Mouse (Mus musculus): ENCODE results near the gene Atp6v0b. TPM values are rescaled to one million over a fixed set of nuclear protein-coding genes. Genes with fewer than 3 reads are reported as not detected.

Gene Atp6v0b
- total RNA-seq, 1 experiment from 2014 or later, result 65.8 TPM

DNA sequence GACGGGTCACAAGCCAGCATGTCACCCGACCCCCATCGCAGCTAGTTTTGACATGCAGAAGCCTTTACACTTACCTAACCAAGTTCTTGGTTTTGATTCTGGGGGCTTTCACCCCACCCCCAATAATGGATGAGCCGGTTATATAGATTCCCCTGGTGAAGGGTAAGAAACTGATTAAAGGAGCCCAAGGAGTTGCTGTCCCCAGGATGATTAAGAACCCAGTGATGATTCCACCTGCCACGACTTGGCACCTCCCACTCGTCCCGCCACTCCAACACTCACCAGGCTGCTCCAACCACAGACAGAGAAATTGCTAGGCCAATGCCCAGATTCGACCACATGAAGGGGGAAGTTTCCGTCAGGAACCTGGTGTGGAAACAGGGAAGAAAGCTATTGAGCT lies 1.1 kb downstream of the Atp6v0b start:
- ATAC-seq (replicated peaks in 1 of 2; ENCODE audit: insufficient read depth in 1 of 2, low FRiP score in 2 of 2, low TSS enrichment in 1 of 2, low read depth in 1 of 2, poor library complexity in 2 of 2, severe bottlenecking in 2 of 2), result no peak; a peak in 1 of 4 replicates

DNA sequence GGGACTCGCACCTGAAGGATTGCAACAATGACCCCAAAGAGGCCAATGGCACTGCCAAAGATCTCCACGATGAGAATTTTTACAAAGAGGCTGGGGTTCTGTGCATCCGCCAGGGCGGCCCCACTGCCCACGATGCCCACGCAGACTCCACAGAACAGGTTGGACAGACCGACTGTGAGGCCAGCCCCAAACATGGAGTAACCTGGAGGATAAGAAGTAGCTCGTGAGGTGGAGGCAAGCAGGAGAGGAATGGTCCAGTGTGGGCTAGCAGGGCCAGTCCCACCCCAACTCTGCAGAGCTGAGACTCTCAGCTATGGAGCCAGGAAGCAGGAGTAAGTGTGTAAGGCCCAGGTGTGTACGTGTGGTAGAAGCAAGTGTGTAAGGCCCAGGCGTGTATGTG lies 2.0 kb downstream of the Atp6v0b start:
- ATAC-seq (replicated peaks in 1 of 2; ENCODE audit: insufficient read depth in 1 of 2, low FRiP score in 2 of 2, low TSS enrichment in 1 of 2, low read depth in 1 of 2, poor library complexity in 2 of 2, severe bottlenecking in 2 of 2), result no peak

DNA sequence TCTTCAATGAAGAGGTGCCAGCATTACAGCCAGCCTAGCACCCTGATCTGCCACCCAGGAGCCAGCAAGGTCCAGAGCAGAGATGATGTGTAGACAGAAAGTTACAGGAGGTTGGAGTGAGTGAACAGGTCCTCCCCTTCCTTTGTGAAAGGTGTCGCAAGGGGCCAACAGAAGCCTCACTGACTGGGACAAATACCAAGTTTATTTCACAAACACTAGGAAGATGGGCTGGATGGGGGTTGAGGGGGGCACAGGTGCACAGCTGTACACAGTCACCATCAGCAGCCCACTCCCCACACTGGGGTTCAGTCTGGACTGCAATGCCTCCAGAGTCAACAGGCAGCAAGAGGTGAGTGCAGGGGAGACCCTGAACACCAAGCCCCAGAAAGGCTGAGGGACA lies 3.0 kb downstream of the Atp6v0b start:
- ATAC-seq (replicated peaks in 1 of 2; ENCODE audit: insufficient read depth in 1 of 2, low FRiP score in 2 of 2, low TSS enrichment in 1 of 2, low read depth in 1 of 2, poor library complexity in 2 of 2, severe bottlenecking in 2 of 2), result no peak

DNA sequence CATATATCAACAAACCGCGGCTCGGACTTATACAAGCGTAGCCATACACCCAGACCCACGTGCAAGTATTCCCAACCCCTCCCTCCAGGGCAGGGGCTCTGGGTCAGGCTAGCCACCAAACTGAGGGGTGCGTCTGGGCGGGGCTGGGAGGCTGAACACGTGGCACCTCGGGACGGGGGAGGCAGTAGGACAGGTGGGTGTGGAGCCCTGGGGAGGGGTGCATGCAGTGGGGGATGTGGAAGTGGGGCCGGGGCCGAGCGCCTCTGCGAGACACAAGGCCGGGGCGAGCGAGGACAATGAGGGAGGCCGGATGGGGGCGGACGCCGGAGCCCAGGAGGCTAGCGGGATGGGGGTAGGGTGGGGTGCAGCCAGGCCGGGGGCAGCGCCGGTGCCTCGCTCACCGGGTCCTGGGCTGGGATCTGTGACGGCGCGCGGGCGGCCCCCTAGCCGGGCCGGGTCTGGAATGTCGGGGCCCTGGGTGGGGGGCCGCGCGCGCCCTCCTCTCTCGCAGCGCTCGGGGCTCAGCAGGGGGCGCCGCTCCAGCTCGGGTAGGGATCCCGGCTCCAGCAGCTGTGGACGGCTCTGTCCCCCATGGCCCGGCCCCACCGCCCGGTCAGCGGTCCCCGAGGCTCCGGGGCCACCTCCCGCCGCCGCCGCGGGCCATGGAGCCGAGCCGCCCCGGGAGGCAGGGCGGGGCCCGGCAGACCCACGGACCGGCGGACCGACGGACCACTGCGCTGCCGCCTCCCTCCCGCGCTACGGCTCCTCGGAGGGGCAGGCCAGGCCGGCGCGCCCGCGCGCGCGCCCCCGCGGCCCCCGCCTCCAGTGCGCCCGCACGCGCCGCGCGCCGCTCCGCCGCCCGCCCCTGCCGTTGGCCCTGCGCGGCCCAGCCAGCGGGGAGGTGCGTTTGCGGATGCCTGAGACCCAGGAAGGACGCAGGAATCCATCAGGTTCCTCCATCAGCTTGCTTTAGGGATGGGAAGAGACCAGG lies 4.1 kb downstream of the Atp6v0b start, which contains the start of gene B4galt2:
Gene B4galt2 (minus strand): TSS at position 787 of the 991 bp plus-strand sequence.
- ATAC-seq (replicated peaks in 1 of 2; ENCODE audit: insufficient read depth in 1 of 2, low FRiP score in 2 of 2, low TSS enrichment in 1 of 2, low read depth in 1 of 2, poor library complexity in 2 of 2, severe bottlenecking in 2 of 2), result no peak

DNA sequence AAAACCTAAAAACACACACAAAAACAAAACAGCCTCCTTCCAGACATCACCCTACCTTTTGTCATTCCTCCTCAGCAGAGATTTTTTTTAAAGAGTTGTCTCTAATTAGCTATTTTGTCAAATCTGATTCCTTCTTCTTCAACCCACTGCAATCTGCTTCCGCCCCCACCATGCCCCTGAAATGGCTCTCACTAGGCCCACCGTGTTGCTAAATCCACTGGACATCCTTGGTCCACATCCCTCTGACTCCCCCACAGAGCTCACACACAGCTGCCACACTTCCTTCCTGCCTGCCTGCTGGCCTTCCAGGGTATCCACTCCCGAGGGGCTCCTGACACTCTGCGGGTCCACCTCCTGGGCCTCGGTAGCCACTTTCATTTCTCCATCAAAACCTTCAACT lies 8.4 kb downstream of the Atp6v0b start:
- no peak for ATAC-seq (replicated peaks in 1 of 2; ENCODE audit: insufficient read depth in 1 of 2, low FRiP score in 2 of 2, low TSS enrichment in 1 of 2, low read depth in 1 of 2, poor library complexity in 2 of 2, severe bottlenecking in 2 of 2)

DNA sequence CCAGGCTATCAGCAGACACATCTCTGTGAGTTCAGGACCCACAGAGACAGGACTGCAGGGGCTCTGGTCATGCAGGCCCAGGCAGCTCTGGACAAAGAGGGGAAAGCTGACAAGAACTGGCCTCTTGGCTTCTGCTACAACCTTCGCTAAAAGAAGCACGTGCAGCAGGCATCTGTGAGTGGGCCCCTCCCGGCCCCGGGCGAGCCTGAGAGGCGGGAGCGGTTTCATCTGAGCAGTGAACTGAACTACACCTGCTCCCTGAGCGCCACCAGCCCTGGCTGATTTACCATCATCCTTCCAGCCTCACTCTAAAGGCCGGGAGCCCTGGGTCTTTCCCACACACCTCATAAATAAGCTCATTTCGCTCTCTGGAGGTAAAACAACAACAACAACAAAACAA lies 8.8 kb downstream of the Atp6v0b start:
- no peak for ATAC-seq (replicated peaks in 1 of 2; ENCODE audit: insufficient read depth in 1 of 2, low FRiP score in 2 of 2, low TSS enrichment in 1 of 2, low read depth in 1 of 2, poor library complexity in 2 of 2, severe bottlenecking in 2 of 2)

DNA sequence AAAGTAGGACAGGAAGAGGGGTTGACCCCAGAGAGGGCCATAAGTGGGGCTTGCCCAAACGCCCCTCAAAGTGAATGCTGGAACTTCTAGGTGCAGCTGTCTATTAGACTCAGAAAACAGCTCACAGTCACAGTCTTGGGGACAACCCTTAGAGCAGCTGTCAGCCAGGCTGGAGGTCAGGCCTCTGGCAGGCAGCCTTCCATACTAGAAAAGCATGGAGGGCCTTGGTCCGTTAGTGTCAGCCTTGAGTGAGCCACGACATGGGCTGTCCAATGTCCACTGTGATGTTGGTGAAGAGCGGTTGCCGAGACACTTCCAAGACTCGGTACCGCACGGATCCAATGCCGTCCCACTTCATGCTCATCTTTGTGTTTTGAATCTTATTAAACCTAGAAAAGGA lies 13.5 kb downstream of the Atp6v0b start:
- ATAC-seq (replicated peaks in 1 of 2; ENCODE audit: insufficient read depth in 1 of 2, low FRiP score in 2 of 2, low TSS enrichment in 1 of 2, low read depth in 1 of 2, poor library complexity in 2 of 2, severe bottlenecking in 2 of 2), result no peak

DNA sequence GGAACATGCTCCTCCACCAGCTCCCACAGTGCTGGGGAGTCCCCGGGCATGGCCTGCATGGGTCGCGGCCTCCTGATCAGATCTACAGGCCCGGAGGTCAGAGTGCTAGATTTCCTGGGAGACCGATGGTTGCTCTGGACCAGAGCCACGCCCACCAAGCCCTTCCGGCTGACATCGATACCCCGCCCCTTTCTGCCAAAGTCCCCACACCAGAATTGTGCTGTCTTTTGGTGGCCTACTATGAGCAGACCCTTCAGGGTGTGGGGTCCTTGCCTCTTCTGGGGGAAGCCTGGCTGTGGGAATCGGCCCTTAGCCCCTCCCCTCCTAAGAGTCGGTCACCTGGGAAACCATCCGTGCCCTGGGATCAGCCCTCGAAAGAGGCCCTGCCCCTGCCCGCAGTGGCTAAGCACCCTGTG lies 14.7 kb downstream of the Atp6v0b start, which contains the start of gene Ccdc24:
Gene Ccdc24 (minus strand): TSS at position 87 of the 416 bp plus-strand sequence.
- ATAC-seq (replicated peaks in 1 of 2; ENCODE audit: insufficient read depth in 1 of 2, low FRiP score in 2 of 2, low TSS enrichment in 1 of 2, low read depth in 1 of 2, poor library complexity in 2 of 2, severe bottlenecking in 2 of 2), result no peak

DNA sequence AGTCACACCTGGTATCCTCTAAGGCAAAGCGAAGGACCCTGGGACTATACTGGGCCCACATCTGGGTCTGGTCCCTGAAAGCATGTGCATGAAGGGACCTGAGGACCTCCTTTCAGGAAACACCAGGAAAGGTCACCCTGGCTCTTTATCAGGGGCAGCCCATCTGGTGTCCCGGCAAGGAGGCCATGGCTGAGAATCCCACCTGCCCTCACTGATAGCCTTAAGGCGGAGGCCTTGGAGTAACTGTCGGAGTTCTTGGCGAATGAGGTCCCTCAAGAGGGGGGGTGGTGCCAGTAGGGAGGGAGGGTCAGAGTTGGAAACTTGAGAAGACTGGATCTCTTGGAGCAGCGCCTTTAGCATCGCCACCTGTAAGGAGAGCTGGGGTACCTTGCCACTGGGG lies 15.3 kb downstream of the Atp6v0b start:
- ATAC-seq (replicated peaks in 1 of 2; ENCODE audit: insufficient read depth in 1 of 2, low FRiP score in 2 of 2, low TSS enrichment in 1 of 2, low read depth in 1 of 2, poor library complexity in 2 of 2, severe bottlenecking in 2 of 2), result no peak

DNA sequence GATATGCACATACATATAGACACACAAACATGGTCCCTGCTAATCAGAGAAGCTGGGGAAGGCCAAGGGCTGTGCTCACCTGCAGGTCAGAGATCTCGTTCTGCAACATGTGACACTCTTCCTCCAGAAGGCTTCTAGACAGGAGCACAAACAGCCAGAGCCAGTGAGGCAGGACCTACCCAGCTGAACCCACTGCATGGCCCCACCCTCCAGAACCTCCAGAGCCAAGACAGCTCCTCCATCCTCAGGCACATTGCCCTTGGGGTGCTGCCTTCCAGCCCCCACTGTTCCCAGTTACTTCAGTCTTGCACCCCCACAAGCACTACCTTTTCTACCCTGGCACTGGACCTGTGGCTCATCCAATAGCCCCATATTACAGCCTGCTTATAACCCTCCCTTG lies 16.7 kb downstream of the Atp6v0b start:
- no peak for ATAC-seq (replicated peaks in 1 of 2; ENCODE audit: insufficient read depth in 1 of 2, low FRiP score in 2 of 2, low TSS enrichment in 1 of 2, low read depth in 1 of 2, poor library complexity in 2 of 2, severe bottlenecking in 2 of 2)

DNA sequence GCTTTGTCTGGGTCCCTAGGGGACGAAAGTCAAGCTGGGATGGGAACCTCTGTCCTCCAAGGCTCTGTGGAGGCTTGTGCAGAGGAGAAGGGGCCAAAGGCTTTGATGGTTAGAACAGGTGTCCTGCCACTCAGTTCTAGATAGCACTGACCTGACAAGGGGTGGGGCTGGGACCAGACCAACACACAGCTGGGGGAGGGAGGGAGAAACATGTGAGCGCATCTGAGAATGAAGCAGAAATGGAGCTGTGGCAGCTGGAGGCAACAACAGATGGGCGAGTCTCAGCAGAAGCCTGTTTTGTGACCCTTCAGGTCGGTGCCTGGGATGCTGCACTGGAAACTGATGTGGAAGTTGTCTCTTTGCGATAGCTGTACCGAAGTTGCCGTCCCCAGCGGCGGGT lies 17.8 kb downstream of the Atp6v0b start:
- ATAC-seq (replicated peaks in 1 of 2; ENCODE audit: insufficient read depth in 1 of 2, low FRiP score in 2 of 2, low TSS enrichment in 1 of 2, low read depth in 1 of 2, poor library complexity in 2 of 2, severe bottlenecking in 2 of 2), result no peak

DNA sequence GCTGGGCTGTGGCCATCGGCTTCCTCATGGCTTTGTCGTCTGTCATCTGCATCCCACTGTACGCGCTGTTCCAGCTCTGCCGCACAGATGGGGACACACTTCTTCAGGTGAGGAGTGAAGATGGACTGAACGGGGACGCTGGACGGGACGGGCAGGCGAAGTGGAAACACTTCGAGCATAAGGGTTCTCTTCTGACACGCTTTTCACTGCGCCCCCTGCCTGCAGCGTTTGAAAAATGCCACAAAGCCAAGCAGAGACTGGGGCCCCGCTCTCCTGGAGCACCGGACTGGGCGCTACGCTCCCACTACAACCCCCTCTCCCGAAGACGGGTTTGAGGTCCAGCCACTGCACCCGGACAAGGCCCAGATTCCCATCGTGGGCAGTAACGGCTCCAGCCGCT lies 19.3 kb downstream of the Atp6v0b start:
- ATAC-seq (replicated peaks in 1 of 2; ENCODE audit: insufficient read depth in 1 of 2, low FRiP score in 2 of 2, low TSS enrichment in 1 of 2, low read depth in 1 of 2, poor library complexity in 2 of 2, severe bottlenecking in 2 of 2), result peak; percentile 51 to 55; a peak in 2 of 4 replicates

DNA sequence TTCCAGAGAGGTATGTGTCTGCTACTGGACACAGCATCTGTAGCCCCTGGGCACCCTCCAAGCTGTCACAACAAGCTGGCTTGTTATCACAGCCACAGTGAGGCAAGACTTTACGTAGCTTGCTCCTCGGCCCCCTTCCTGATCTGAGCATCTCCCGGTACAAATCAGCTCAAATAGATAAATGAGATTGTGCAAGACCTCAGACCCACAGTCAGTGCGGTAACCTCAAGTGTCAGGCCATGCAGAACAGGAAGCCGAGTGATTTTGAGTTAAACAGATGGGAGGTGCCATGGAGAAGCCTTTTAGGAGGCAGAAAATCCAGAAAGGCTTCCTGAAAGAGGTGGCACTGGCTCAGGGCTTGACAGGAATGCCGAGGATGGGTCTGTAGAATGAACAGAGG lies 20.1 kb downstream of the Atp6v0b start:
- peak in 1 of 2 experiments; percentile 12; a peak in 1 of 4 replicates for ATAC-seq (replicated peaks in 1 of 2; ENCODE audit: insufficient read depth in 1 of 2, low FRiP score in 2 of 2, low TSS enrichment in 1 of 2, low read depth in 1 of 2, poor library complexity in 2 of 2, severe bottlenecking in 2 of 2)

DNA sequence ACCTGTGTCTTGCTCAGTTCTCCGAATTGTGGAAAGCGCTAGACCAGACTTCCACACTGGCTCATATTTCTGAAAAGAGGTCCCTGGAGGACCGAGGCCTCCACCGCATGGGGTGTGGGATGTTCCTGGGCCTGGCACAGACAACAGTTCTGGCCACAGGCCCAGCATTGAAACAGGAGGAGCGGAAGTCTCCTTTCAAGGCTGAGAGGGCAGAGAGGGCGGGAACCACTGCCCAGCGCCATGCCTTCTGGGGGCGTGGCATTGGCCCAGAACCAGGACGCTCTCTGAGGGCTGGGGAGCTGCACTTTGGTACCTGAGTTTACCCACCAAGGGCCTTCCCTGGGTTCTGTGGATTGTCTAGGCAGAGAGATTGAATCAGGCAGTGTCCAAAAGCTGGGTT lies 21.1 kb downstream of the Atp6v0b start:
- ATAC-seq (replicated peaks in 1 of 2; ENCODE audit: insufficient read depth in 1 of 2, low FRiP score in 2 of 2, low TSS enrichment in 1 of 2, low read depth in 1 of 2, poor library complexity in 2 of 2, severe bottlenecking in 2 of 2), result peak; percentile 36 to 39; a peak in 3 of 4 replicates

DNA sequence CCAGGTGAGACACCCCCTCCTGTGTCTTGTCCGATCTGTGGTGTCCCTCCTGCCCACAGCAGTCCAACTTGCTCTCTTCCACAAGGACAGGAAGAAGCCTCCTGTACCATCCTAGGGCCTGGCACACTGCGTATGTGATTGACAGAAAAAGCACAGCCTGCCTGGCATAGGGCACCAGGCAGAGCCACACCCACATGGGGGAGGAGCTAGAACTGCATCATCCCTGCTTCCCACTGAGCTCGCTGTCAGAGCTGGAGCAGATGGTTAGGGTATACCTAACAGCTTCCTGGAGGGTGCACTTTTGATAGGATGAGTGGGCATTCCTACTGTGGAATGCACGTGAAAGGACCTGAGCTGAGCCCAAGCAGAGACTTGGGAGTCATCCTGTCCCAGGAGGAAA lies 24.3 kb downstream of the Atp6v0b start:
- no peak for ATAC-seq (replicated peaks in 1 of 2; ENCODE audit: insufficient read depth in 1 of 2, low FRiP score in 2 of 2, low TSS enrichment in 1 of 2, low read depth in 1 of 2, poor library complexity in 2 of 2, severe bottlenecking in 2 of 2)

DNA sequence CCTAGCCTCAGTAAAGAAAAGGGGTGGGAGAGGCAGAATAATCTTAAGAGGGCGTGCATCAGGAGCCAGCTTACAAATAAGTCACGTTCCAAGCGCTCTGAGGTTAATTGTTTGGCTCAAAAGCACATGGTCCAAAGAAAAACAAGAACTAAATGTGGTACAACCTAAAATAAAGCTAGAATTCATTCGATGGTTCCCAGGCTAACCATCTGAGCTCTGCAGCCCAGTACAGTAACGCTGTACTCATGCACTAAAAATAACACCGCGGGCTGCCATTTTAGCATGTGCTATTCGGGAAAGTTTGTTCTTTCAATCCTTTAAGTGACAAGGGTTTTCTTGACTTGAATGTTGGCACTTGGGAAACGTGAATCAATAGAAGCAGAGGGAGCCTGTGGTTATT lies 26.6 kb downstream of the Atp6v0b start:
- no peak for ATAC-seq (replicated peaks in 1 of 2; ENCODE audit: insufficient read depth in 1 of 2, low FRiP score in 2 of 2, low TSS enrichment in 1 of 2, low read depth in 1 of 2, poor library complexity in 2 of 2, severe bottlenecking in 2 of 2)

DNA sequence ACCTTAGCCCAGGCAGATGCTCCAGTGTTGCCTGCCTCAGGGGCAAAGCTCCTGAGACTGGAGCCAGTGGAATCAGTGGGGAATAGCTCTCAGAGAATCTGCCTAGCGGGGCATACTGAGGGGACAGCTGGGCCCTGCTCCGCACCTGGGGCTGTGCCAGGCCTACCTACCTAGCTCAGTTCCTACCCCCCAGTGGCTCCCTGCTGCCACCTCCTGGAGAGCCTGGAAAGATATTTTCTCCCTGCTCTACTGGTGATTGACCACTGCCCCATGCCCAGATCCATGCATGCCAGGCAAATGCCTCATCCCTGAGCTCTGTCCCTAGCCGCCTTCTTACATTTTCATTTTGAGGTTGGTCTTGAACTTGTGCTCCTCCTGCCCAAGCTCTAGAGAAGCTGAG lies 28.3 kb downstream of the Atp6v0b start:
- peak; percentile 32 to 57; a peak in 2 of 4 replicates for ATAC-seq (replicated peaks in 1 of 2; ENCODE audit: insufficient read depth in 1 of 2, low FRiP score in 2 of 2, low TSS enrichment in 1 of 2, low read depth in 1 of 2, poor library complexity in 2 of 2, severe bottlenecking in 2 of 2)

DNA sequence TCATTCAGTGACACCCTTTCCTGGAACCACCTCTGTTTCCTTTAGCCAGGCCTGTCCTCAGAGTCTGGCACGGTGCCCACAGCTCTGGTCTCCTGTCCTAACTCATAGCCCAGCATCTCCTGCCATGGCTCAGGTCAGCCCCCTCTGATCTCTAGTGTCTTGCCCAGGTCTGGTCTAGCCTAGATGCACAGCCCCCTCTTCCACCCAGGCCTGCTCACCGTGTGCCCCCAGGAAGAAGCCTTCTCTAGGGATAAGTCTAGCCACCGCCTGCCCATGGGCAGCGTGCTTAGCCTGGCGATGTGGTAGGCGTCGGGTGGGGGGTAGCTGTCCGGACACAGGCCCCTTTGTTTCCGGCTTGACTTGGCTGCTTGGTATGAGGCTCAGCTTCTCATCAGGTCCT lies 32.0 kb downstream of the Atp6v0b start:
- ATAC-seq (replicated peaks in 1 of 2; ENCODE audit: insufficient read depth in 1 of 2, low FRiP score in 2 of 2, low TSS enrichment in 1 of 2, low read depth in 1 of 2, poor library complexity in 2 of 2, severe bottlenecking in 2 of 2), result no peak
